Mouse (Mus musculus): ENCODE results near the gene Tmod2. TPM values are rescaled to one million over a fixed set of nuclear protein-coding genes. Genes with fewer than 3 reads are reported as not detected.

Gene Tmod2
- polyA plus RNA-seq (2014; fragmentation: Illumina TruSeq; extraction: RNeasy Lipid Tissue Mini Kit (QIAGEN cat#74804); ENCODE audit: insufficient read depth, low read depth, low replicate concordance): 5.1 TPM

GRCm38 (mm10) chr9:75610571-75611493, at the start of gene Tmod2:
Gene Tmod2, minus strand, starts transcription at chr9:75611325.

GRCm38 (mm10) chr9:75625556-75626307, 14.6 kb upstream of the Tmod2 start, which contains the start of gene Lysmd2:
Gene Lysmd2, plus strand, starts transcription at chr9:75625741.

GRCm38 (mm10) chr9:75559512-75560012, 51.6 kb downstream of the Tmod2 start, which contains the start of gene Tmod3:
Gene Tmod3, minus strand, starts transcription at chr9:75559657.

Other genes with a start within 250 kb of the Tmod2 start
- gene Mapk6, start 201.3 kb downstream of the Tmod2 start, polyA plus RNA-seq (2014; fragmentation: Illumina TruSeq; extraction: RNeasy Lipid Tissue Mini Kit (QIAGEN cat#74804); ENCODE audit: insufficient read depth, low read depth, low replicate concordance): 10.1 TPM
- gene Leo1, start 169.8 kb downstream of the Tmod2 start, polyA plus RNA-seq (2014; fragmentation: Illumina TruSeq; extraction: RNeasy Lipid Tissue Mini Kit (QIAGEN cat#74804); ENCODE audit: insufficient read depth, low read depth, low replicate concordance): 13.8 TPM
- 62.7 TPM for gene Tmod3, start 51.7 kb downstream of the Tmod2 start, polyA plus RNA-seq (2014; fragmentation: Illumina TruSeq; extraction: RNeasy Lipid Tissue Mini Kit (QIAGEN cat#74804); ENCODE audit: insufficient read depth, low read depth, low replicate concordance)
- 42.9 TPM for gene Lysmd2, start 14.4 kb upstream of the Tmod2 start, polyA plus RNA-seq (2014; fragmentation: Illumina TruSeq; extraction: RNeasy Lipid Tissue Mini Kit (QIAGEN cat#74804); ENCODE audit: insufficient read depth, low read depth, low replicate concordance)
- gene Scg3, start 72.7 kb upstream of the Tmod2 start, polyA plus RNA-seq (2014; fragmentation: Illumina TruSeq; extraction: RNeasy Lipid Tissue Mini Kit (QIAGEN cat#74804); ENCODE audit: insufficient read depth, low read depth, low replicate concordance): 0.46 TPM
- gene Bmp5, start 164.0 kb upstream of the Tmod2 start, polyA plus RNA-seq (2014; fragmentation: Illumina TruSeq; extraction: RNeasy Lipid Tissue Mini Kit (QIAGEN cat#74804); ENCODE audit: insufficient read depth, low read depth, low replicate concordance): 18.5 TPM

All from lung, adult 10 weeks (tissue).